Mouse (Mus musculus) ovary, postnatal 10 days (tissue): Measurements from ENCODE around the gene Lpcat3.
A peak's percentile ranks its signal among the peaks of the same experiment; 100 is the strongest.

Source experiments
- DNase-seq: peaks from one replicate; pipeline ENCODE4 v3.0.0; 2022; ENCODE audit warnings: low spot score

Lpcat3 gene

GRCm38 (mm10) chr6:124739231-124739796, 76.5 kb downstream of the Lpcat3 start:
- no peak for DNase-seq

- no peak for DNase-seq
Measured at GRCm38 (mm10) chr6:124740211-124740887, 77.5 kb downstream of the Lpcat3 start.

DNA sequence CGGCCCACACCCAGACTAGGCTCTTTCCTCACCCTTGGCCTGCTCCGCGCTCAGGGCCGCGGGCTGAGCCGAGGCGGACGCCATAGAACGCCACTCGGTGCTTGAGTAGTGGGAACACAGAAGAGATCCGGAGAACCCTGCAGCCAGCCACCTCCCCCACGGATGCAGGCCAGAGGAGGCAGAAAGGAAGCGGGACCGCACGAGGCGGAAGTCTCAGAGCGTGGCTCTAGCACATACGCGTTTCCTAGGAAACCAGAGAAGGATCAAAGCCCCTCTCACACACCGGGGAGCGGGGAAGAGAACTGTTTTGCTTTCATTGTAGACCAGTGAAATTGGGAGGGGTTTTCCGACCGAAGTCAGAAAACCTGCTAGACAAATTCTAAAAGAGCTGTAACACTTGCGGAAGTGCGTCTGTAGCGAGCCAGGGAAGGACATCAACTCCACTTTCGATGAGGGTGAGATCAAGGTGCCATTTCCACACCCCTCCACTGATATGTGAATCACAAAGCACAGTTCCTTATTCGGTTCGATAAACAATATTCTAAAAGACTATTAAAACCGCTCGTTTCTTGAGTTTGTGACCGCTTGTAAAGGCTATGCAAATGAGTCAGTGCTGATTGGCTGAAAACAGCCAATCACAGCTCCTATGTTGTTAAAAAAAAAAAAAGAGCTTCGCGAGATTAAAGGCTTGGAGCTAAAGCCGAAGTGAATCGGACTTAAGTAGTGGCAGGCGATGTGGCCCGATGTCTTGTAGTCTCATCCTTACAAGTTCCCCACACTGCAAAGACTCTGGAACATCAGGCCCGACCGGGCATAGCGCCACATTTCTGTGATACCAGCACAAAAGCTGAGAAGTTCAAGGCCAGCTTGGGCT, 78.3 kb downstream of the Lpcat3 start, which contains the start of gene Grcc10:
Grcc10 (minus strand) TSS at position 487 of the 874 bp plus-strand sequence.
- peak; percentile 74 for DNase-seq

- DNase-seq = no peak
Measured at GRCm38 (mm10) chr6:124741842-124742241, 79.0 kb downstream of the Lpcat3 start.

GRCm38 (mm10) chr6:124742839-124743514, 80.2 kb downstream of the Lpcat3 start:
- DNase-seq = no peak

DNA sequence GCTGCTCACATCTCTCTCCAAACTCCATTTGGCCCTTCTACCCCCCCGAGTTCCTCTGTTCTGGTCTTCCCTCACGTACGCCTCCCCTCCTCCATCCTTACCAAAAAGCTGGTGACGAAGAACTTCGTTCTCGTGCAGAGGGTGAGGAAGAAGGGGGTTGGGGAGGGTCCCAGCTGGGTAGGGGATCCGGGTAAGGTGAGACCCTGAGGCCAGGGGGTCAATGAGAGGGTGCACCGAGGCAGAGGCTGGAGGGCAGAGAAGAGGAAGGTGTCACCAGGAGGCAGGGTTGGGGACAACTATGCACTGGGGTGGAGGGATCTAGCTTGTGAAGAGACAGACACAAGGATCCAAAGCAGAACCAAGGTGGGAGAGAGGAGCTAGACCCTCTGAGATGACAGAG, 80.8 kb downstream of the Lpcat3 start:
- no peak for DNase-seq

GRCm38 (mm10) chr6:124744755-124745321, 82.0 kb downstream of the Lpcat3 start:
- DNase-seq = no peak

- peak; percentile 88 for DNase-seq
Measured at GRCm38 (mm10) chr6:124745490-124746295, 82.9 kb downstream of the Lpcat3 start.

GRCm38 (mm10) chr6:124746296-124746605, 83.4 kb downstream of the Lpcat3 start:
- DNase-seq = no peak

DNA sequence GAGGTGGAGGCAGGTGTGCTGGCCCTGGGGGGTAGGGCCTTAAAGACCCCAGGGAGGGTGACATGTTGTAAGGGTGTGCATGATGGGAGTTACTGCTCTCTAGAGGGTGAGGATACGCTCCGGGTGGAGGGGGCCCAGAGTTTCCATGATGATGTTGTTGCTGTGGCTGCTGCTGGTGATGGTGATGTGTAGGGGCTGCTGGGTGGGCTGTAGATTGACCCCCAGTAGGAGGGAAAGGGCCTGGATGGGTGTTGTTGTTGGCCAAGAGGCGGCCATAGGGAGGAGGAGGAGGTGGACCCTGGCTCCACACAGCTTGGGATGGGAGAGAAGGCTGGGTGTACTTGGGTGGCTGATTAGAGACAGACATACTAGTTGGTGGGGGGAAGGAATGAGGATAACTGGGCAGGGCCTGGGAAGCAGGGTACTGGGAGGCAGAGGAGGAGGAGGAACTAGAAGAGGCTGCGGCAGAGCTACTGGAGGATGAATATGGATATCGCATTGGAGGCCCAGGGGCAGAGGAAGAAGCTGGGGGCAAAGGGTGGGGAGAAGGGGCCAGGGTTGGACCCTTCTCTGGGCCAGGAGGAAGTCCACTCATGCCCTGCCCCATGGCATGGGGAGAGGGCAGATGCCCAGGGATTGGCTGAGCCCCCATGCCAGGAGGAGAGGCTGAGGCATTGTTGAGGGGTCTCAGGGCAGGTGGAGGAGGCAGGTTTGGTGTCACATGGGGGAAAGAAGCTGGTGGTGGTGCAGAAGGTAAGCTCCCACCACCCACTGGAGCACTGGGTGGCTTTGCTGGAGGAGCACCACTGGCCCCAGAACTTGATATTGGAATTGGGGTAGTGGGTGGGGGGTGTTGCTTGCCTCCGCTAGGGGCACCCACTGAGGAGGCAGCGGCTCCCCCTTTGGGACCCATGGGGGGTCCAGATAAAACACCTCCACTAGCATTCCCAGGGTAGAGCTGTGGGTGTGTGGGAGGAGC, 84.1 kb downstream of the Lpcat3 start:
- DNase-seq = no peak

GRCm38 (mm10) chr6:124750405-124750804, 87.6 kb downstream of the Lpcat3 start:
- DNase-seq = no peak

- DNase-seq = no peak
Measured at GRCm38 (mm10) chr6:124753861-124754260, 91.0 kb downstream of the Lpcat3 start.
